Mouse (Mus musculus) embryonic fibroblast, embryonic 13.5 days (primary cell): Measurements from ENCODE around the gene Leap2. TPM values are rescaled to one million over a fixed set of nuclear protein-coding genes. Genes with fewer than 3 reads are reported as not detected.

Experiments
- H3K27ac ChIP-seq: 2 replicates; pipeline ENCODE4 v1.5.1; 2012; ENCODE audit warnings: low read length, control low read depth, inconsistent platforms; ENCODE audit not compliant: insufficient read depth
- H3K4me1 ChIP-seq: 2 replicates; pipeline ENCODE4 v1.6.1; 2011; ENCODE audit warnings: low read length; ENCODE audit not compliant: control insufficient read depth, insufficient read depth
- H3K4me3 ChIP-seq: 2 replicates; pipeline ENCODE4 v1.5.1; 2011; ENCODE audit warnings: mild to moderate bottlenecking, control low read depth, low read length; ENCODE audit not compliant: insufficient read depth
- CTCF ChIP-seq: IDR thresholded peaks from 2 replicates; pipeline ENCODE4 v1.5.1; 2011; ENCODE audit warnings: mild to moderate bottlenecking, control low read depth, low read length, moderate library complexity, borderline replicate concordance; ENCODE audit not compliant: insufficient read depth
- POLR2A ChIP-seq: IDR thresholded peaks from 2 replicates; pipeline ENCODE4 v1.6.1; 2011; ENCODE audit warnings: low read depth, mild to moderate bottlenecking, control low read depth, low read length, moderate library complexity
- polyA plus RNA-seq: library from polyadenylated mRNA; stranded (reverse); fragments of >200 nt; gene quantifications from 2 replicates; pipeline ENCODE4 v1.2.4, GENCODE M21; 2011; ENCODE audit warnings: low read depth; ENCODE audit not compliant: missing spikeins, insufficient read length

Gene Leap2
- polyA plus RNA-seq, 1 experiment, result not detected

DNA sequence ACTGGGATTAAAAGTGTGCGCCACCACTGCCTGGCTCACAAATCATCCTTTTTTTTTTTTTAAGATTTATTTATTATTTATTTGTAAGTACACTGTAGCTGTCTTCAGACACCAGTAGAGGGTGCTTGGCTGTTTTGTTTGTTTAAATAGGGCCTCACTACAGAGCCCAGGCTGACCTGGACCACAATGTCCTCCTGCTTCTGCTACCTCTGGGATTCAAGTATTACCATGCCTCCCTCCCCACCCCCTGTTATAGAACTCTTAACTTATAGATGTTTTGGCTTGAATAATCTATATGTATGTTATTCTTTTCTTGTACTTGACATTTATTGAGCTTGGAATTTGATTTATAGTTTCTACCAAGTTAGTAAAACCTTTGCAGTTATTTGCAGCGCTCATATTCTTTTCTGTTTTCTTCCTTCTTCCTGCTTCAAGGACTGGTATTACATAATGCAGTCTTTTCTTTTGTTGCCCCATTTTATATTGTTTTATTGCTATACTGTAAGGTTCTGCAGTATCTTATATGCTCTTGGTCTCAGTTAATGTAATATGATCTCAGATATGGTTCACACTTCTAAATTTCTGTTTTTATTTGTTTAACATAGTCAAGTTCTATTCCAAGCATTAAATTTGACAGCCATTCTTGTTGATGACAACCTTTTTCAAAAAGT lies 39.1 kb downstream of the Leap2 start:
- no peaks in the 10 kb centered on the region for H3K4me1 ChIP-seq
- no peak overlapping the region for H3K4me3 ChIP-seq
- H3K27ac ChIP-seq, result no peak overlapping the region
- TF ChIP-seq CTCF, result no peak
- no peak for TF ChIP-seq POLR2A

DNA sequence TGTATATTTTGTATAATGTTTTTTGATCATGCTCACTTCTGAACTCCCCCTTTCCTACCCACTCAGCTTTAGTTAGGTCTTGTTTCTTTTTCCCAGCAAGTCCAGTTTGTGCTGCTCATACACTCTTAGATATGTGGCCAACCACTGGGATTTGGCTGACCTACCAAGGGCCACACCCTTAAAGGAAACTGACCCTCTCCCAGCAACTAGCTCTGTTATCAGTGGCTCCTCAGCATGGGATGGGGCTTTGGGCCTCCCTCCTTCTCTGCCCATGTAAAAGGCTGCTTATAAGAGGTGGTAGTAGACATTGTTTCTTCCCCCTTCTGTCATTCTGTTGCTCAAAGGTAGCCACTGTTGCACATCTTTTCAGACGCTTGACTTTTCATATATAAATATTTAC lies 44.1 kb downstream of the Leap2 start:
- Histone ChIP-seq H3K4me1 (no peaks in the 10 kb centered on the region), H3K27ac (no peak overlapping the region), H3K4me3 (no peak overlapping the region)
- no peak for TF ChIP-seq POLR2A
- TF ChIP-seq CTCF, result no peak

Other genes starting within 250 kb of the Leap2 start
- 229 and 302 TPM in 2 replicates for gene Hspa4, start 122.7 kb downstream of the Leap2 start, polyA plus RNA-seq
- 17.8 and 22.8 TPM in 2 replicates for gene Zcchc10, start 98.5 kb downstream of the Leap2 start, polyA plus RNA-seq
- gene Aff4, start 72.3 kb downstream of the Leap2 start, polyA plus RNA-seq, result 317 and 343 TPM in 2 replicates
- gene Uqcrq, start 7.7 kb upstream of the Leap2 start, polyA plus RNA-seq, result 361 and 399 TPM in 2 replicates
- gene Gdf9, start 7.9 kb upstream of the Leap2 start, polyA plus RNA-seq, result 0.68 and 1.2 TPM in 2 replicates
- gene Gm10447, start 33.9 kb upstream of the Leap2 start, polyA plus RNA-seq, result 0.22 TPM in 1 of 2 replicates, not detected in the other
- 2.4 and 3.0 TPM in 2 replicates for gene Shroom1, start 34.0 kb upstream of the Leap2 start, polyA plus RNA-seq
- gene Gm9837, start 47.3 kb upstream of the Leap2 start, polyA plus RNA-seq, result not detected in 2 replicates
- gene Gm9945, start 57.0 kb upstream of the Leap2 start, polyA plus RNA-seq, result not detected in 2 replicates
- gene Sowaha, start 57.1 kb upstream of the Leap2 start, polyA plus RNA-seq, result not detected in 2 replicates
- gene Sept8, start 96.1 kb upstream of the Leap2 start, polyA plus RNA-seq, result 88.6 and 91.6 TPM in 2 replicates
- gene Kif3a, start 144.2 kb upstream of the Leap2 start, polyA plus RNA-seq, result 27.3 and 35.3 TPM in 2 replicates
- gene Il4, start 195.5 kb upstream of the Leap2 start, polyA plus RNA-seq, result not detected in 2 replicates
- gene Il13, start 211.5 kb upstream of the Leap2 start, polyA plus RNA-seq, result not detected in 2 replicates